Mouse (Mus musculus) neural tube, embryonic 10.5 days (tissue): ENCODE data around the gene Zc3h15.

Source experiments
- DNase-seq: peaks from one replicate; pipeline ENCODE4 v3.0.0-alpha.2; 2017; ENCODE audit warnings: low spot score; ENCODE audit errors: extremely low spot score

Zc3h15 gene

DNA sequence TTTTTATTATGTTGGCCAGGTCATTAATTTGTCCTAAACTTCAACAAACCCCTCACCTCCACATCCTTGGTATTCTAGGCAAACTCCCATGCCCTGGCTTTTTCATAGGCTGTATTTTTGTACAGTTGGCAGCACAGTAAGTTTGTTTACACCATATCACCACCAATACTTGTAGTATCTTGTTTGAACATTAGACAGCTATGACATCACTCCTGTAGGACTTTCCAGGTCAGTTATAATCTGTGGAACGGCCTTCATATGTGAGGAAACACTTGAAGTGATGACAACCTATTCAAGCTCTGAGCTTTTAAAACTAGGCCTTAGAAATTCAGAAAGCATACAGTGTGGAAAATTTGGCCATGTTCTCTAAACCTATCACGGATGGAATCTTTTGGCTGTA, 29.6 kb downstream of the Zc3h15 start:
- no peak for DNase-seq

DNA sequence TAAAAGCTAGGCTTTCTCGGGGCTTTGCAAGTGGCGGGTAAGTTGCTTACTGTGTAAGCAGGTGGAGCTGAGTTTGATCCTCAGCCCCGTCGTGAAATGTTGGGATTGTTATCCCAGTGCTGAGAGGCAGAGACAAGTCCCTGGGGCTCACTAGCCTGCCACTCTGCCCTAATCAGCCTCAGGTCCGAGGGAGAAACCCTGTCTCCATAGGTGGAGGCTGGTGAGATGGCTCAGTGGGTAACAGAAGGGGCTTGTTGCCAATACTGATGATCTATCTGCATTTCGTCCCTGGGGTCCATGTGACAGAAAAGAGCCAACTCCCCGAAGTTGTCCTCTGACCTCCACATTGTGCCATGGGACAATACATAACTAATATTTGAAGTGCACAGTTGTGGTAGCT, 30.2 kb downstream of the Zc3h15 start:
- DNase-seq = no peak

DNA sequence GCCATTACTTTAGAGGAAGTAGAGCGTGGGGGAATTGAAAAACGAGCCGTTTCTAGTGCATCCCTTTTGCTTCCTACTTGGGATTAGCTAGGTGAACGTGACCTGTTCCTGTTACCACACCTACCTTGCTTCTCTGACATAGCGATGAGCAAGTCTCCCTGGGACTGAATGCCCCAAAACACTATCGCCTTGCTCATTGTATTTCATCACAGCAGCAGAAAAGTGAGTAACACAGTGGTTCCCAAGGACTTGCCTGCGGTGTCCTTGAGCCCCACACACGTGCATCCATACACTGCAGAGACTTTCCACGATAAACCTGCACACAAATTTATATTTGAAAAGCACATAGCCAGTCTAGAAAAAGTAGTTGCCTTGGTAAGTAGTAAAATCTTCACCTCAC, 30.7 kb downstream of the Zc3h15 start:
- no peak for DNase-seq

DNA sequence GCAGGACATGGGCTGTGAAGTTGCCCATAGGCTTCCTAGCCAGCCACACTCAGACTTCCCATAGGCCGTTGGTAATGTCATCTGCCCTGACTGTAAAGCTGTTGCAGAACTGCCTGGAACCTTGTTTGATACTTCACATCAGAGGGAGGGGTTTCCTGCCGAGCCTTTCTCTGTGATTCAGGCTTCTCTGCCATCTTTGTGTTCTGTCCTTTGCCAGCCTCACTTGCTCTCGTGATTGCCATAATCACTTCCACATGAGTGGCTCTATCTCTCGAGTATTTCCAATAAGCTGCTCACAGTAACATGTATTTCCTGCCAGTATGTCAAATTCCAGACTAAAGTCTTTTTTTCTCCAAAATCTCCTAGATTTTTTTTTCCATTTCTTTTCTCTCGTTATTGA, 31.4 kb downstream of the Zc3h15 start:
- DNase-seq = no peak

DNA sequence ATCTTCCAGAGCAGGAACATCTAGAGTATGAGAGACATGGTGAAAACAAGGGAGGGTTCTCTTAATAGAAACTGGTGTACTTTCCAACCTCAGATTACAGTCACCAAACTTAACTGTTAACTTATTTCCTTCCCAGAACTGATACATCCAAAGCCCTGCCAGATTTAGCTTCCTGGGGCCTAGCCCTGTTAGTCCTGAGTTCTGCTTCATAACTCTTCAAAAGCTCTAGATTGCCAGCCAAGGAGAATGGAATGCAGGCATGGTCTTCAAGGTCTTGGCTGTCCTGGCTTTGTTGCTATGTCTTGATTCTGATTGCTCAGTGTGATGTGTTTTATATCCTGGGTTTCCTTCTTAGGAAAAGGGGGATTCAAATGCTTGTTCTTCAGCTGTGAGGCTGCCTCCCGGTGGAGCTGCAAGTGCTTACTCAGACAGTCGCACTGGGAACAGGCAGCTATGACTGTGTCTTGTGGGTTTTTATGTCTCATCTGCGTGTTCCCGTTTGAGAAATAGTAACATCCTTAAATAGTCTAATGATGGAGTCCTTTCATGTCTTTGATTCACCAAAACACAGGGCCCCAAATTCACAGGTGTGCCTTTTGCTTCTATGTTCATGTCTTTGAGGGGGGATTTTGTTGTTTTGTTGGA, 32.1 kb downstream of the Zc3h15 start:
- DNase-seq = no peak

DNA sequence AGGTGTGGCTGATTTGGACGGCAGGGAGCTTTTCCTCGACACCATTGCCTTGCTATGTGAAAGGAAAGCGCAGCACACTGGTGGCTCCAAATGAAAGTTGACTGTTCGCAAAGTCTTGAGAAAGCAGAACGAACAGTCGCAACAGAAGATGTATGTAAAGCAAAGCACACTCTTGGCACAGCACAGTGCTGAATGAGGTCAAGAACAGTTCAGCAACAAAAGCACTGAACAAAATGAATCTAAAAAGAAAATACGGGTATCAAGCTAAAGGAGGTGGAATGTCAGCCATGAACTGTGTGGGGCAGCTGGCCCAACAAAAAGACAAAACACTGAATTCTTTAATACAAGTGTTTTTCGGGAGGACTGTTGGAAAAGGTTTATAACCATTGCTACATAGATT, 37.1 kb downstream of the Zc3h15 start:
- DNase-seq = no peak

DNA sequence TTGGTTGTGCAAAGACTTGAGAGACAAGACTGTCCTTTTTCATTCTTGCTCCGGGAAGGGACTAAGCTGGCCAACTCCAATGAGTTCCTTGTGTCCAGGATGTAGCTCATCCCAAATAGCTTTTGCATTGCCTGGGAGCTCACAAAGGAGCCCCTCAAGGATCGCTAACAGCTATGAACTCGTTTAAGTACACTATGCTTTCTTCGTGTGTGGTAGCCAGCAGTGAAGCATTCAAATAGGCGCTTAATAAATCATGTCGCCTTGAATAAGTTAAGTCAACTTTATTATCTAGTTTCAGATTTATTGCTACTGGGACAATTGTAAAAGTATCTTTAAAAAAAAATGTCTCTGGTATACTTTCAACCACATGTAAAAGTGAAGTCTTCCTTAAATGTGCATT, 37.5 kb downstream of the Zc3h15 start:
- no peak for DNase-seq

DNA sequence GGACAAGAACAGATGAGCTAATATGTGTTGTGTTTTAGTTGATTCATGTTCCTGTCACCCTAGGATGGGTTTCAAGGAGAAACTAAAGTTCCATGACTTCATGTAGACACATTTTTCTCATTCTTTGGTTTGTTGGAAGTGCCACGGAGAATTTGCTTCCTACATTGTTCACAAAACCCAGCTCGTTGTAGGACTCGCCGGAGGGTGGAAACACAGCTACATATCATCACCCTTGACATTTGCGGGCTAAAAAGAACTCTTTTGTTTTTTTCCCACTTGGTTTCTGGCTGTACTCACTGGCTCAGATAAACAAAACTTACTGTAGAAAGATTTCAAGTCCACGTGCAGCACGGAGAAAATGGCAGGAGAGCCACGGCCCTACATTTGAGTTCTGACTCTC, 38.0 kb downstream of the Zc3h15 start:
- no peak for DNase-seq

DNA sequence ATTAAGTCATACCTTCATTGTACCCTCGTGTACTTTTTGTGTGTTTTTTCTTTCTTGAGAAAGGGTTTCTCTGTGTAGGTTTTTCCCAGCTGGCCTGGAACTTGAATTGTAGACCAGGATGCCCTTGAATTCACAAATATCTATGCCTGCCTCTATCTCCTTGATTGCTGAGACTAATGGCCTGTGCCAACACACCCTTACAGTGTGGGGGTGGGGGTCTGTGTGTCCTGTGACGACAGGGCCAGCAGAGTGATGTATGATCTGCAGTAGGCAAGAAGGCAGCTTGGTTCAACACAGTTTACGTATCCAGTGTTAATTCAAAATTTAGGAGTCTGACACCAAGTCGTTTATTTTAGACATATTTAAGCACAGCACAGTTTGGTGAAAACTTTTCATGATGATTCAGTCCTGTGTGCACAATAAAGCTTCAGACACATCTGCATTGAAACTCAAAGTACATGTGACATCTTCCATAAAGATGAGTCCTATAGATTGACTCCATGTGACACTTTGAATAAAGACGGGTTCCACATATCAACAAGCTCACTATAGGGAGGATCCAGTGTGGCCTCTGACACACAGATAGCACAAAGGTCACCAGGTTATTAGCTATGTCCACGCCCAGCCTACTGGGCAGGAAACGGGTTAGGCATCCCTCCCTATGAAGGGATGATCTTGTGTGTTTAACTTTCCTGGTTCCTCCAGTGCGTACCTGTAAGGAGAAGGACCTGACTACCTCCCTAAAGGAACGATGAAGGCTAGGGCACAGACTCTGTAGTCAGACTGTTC, 39.7 kb downstream of the Zc3h15 start:
- no peak for DNase-seq

DNA sequence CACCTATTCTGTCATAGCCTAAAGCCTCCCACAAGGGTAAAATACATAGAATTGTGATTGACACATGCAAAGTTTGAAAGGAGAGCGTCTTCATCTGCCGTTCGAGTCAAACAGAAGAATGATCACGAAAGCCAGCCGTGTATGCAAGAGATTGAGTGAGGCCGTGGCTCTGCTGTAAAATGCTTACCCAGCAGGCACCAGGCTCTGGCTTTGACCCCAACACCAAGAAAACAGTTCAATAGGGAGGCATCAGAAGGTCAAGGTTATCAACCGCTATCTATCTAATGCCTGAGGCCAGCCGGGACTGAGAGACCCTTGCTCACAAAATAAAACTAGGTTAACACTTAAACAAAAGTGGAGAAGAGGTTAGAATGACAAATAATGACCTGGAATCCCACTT, 40.5 kb downstream of the Zc3h15 start:
- no peak for DNase-seq

DNA sequence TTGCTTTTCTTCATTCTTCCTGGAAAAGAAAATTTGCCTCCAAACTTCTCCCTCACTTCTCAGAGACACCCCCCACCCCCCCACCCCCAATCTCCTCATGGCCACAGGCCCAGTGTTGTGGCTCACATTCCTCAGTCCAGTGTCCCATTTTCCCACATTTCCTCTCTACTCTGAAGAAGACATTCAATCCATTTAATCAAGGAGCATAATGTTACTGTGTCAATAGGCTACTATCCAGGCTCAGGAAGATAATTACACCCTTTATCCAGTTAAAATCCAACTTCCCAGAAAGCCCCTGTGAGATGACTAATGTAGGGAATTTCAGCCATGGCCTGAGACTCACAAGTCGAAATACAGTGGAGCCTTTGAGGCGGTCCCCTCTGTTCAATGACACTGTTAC, 46.1 kb downstream of the Zc3h15 start:
- DNase-seq = no peak

DNA sequence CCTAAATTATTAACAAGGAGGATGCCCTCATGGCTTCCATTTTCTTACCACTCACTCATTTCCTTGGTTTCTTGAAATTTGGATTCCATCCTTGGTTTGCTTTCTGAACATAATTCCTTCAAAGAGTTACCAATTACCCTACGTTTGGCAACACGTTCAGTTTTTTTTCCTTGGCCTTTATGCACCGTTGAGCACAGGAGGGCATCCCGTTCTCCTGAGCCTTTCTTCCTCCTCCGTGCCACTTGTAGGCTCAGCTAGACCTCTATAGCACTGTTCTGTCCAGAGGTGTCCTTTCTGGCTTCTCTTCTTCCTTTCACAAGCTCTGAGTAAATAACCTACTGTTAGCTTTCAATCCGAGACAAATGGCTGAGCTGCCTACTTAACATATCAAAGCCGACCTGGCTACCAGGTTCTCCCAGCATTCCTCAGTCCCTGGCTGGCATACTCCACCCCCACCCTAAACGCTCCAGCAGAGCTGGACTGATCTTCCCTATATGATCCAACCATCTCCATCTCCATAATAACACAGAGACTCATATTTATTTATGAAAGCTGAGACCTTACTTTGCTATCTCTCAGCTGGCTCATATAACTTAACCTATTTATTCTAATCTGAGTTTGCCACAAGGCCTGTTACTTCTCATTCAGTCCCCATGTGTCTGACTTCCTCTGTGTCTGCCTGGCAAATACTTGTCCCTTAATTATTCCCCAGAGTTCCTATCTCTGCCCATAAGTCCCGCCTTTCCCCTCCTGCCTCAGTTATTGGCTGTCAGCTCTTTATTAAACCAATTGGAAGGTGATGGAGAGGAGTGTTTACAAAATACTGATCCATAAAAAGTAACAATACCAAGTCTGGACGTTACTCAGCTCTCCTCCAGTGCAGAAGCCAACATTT, 48.7 kb downstream of the Zc3h15 start:
- no peak for DNase-seq

DNA sequence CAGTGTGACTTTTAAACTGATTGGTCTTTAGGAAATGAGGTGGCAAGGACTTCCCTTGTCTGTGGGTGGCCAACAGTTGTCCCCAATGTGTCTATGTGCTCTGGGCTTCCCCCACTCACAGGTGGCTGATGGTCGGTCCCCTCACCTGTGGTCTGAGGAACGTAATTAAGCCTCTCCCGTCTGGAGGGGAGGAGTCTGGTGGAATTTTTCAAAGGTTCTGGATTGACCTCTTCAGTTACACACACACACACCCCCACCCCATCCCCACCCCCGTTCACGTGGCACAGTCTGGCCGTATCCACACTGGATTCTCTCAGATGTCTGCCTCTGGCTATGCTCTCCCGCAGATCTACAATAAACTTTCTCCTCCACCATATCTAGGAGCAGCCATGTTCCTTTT, 49.8 kb downstream of the Zc3h15 start:
- no peak for DNase-seq

DNA sequence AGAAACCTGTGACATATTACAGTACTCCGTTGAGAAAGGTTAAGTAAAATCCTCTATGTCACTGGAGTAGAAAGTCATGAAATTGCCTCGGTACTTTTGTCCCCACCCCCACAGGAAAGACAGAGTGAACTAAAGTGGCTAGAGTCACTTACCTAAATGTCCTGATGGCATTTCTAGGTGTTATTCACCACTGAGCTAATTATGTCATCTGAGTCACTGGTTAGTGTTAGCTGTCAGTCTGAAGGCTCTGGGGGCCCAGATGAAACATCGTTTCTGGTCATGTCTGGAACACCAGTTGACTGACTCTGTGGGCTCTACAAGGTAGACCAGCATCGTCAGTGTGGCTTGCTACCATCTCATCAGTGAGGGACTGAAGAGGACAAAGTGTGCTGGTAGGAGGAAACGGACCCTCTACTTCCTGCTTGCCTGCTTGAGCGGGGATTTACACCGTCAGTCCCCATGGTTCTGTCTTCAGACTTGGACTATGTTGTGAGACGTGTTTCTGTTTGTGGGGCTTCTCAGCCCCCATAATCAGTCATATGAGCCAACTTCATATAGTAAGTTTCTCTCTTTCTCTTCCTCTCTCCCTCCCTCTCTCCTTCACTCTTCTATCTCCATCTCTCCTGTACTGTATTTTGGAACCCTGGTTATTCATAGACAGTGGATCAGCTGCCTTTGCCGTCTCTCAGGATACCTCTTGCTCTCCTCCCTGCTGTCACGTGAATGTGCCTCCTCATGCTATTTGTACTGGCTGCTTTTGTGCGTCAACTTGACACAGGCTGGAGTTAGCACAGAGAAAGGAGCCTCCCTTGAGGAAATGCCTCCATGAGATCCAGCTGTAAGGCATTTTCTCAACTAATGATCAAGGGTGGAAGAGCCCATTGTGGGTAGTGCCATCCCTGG, 51.4 kb downstream of the Zc3h15 start:
- no peak for DNase-seq

DNA sequence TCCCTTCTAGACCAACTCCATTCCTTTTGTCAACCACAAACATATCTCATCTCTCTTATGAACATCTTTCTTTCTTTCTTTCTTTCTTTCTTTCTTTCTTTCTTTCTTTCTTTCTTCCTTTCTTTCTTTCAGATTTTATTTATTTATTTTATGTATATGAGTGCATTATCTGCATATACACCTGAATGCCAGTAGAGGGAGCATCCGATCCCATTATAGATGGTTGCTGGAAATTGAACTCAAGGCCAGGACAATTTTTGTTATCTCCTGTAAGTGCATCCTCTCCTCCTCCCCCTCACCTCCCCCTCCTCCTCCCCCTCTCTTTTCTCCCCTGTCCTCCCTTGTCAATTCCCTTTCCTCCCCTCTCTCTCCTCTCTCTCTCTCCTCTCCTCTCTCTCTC, 54.2 kb downstream of the Zc3h15 start:
- DNase-seq = no peak

DNA sequence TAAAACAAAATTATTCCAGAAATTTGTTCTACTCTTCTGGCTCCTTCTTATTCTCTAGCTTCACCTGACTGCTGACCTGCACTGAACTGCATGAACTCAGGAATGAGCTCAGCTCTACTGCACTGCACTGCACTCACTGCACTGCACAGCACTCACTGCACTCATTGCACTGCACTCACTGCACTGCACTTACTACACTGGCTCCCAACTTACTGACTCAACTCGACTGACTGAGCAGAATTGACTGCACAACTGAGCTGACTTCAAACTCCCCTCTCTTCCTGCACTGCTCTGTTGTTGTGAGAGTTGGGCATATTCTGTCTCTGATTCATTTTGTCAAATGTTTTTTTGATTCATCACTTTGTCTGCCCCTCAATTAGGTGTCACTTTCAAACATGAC, 55.1 kb downstream of the Zc3h15 start:
- DNase-seq = no peak

DNA sequence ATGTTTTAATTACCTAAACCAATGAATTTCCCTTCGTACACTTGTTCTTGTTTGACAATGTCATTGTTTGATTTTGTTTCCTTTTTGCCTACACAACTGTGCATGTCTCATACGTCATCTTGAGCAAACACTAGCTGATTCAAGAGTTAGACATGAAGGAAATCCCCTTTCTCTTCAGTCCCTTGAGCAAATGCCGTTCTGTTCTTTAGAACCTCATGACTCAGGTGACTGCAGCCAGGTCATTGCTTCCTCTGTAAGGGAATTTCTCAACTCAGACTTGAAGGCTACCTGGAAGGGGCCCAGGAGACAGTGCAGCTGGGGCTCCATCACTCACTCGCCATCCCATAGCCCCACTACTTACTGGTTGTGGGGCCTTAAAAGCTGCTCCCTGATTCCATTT, 56.4 kb downstream of the Zc3h15 start:
- no peak for DNase-seq

DNA sequence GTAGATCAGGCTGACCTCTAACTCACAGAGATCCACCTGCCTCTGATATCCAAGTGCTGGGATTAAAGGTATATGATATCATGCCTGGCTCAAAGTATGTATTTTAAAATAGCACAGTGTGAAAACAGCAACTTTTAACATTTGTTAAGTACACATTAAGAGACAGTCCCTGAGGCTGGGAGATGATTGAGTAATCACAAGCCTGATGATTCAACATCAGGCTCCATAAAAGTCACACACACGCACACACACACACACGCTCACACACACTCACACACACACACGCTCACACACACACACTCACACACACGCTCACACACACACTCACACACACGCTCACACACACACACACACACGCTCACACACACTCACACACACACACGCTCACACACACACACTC, 58.2 kb downstream of the Zc3h15 start:
- no peak for DNase-seq

DNA sequence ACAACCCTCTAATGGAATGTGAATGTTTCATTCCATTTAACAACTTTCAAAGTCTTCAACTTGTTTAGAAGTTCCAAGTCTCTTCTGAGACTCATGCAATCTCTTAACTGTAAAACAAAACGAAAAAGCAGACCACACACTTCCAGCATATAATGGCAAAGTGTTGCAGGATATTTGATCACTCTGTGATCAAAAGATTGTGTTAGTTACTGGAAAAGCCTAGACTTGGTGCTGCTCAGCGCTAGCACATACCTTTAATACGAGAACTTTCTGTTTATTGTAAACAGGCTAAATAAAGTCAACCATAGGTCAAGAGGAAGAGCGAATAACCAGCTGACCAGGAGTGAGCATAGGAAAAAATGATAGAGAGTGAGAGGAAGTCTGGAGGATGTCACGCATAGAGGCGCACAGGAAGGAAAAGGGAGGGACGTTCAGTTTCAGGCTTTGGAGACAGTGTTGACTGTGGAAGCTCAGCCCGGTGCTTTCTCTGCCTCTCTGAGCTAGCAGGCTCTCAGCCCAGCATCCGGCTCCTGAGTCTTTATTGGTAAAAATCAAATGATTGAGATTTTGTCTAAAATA, 61.4 kb downstream of the Zc3h15 start:
- no peak for DNase-seq

DNA sequence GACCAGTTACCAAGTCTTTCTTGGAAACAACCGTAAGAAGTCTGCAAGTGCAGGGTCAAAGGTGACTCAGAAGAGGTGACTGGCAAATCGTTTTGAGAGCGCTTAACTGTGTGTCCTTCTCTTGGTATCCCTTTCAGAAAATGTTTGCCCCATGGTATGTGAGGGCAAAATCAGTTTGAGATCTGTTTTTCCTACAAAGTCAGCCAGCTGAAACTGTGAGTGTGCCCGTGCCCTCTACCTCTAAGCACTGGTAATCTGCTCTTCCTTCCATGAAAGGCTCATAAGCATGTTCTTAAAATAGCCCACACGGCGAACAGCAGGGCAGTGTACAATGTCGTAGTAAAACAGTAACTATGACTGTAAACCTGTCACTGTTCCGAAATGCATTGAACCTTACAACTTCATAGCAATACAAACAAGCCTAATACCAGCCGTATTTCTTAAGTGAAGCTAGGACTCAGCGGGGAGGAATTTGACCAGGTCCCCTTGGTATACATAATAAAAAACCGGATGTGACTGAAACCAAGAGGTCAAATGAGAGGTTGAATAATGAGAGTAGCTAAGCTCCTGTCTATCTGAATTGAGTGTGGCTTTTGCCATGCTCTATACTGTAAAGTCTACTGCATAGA, 65.8 kb downstream of the Zc3h15 start:
- no peak for DNase-seq
